Mouse (Mus musculus): ENCODE results near the gene Exosc9.

- TF ChIP-seq POLR2A (IDR thresholded peaks at IDR 0.05; ENCODE audit: insufficient read depth, low read depth, low read length) (no peak), CTCF (IDR thresholded peaks at IDR 0.05) (no peak), EP300 (IDR thresholded peaks at IDR 0.05; ENCODE audit: insufficient read depth, low read depth, low read length) (0 out of 2 replicates have a peak, but pooled peaks have one; percentile 15)
These were observed 22.1 kb upstream of the Exosc9 start for GRCm38 (mm10) chr3:36530345-36530744.
